Mouse (Mus musculus): Measurements from ENCODE around the gene Trappc10.

The Trappc10 gene

DNA sequence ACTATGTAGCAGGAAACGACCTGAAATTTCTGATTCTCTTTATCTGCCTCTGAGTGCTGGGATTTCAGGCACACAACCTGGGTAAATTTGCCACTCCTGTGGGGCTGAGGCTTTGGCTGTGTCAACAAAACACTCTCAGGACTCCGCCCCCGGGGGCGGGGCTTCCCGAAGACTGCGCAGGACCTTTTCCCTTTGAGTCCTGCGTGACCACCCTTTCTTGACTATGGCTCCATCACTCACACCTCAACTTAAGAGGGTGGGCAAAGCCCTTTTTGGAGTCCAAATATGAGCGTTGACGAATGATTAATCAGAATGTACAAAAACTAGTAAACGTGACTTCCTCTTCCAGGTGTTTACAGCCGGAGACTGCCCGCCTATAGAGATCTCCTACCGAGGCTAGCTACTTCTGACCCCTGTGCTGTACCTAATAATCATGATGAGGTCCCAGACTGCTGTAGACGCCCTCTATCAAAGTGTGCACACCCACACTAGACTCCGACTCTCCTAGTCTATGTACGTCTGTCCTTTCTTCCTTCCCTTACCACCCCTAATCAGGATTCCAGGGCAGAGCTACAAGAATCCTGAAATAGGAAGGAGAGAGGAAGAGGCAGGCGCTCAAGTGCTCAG lies 85.1 kb downstream of the Trappc10 start:
- DNase-seq, result peak; percentile 57

DNA sequence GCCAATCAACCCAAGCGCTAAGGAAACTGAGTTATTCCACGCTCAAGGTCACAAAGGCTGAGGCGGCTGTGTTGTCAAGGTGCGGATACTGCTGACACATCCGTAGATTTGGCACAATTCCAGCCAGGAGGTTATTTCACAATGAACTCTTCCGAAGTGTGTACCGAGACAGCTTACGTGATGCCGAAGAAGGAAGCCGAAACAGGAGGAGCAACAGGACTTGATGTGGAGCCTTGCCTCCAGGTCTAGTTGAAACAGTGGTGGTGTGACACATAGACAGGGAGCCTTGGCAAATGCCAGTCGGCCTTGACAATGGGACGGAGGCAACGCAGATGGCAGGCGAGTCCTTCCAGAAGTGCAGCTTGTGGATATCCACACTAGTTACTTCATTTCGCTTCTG lies 86.4 kb downstream of the Trappc10 start:
- DNase-seq, result no peak

DNA sequence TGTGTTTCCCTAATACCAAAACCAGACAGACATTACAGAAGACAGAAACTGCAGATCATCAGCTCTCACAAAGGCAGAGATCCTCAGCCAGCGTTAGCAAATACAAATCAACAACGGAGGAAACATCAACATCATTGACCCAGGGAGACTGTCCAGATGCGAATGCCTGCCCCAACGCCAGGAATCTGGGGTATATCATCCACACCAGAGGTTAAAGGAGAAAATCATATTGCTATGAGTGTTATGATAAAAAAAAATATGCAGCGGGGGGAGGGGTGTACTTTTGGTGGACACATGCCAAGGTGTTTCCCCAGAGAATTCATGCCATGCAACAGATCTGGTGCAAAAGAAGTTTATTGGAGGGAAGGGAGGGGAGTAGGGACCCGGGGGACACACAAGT lies 87.5 kb downstream of the Trappc10 start:
- DNase-seq, result no peak

DNA sequence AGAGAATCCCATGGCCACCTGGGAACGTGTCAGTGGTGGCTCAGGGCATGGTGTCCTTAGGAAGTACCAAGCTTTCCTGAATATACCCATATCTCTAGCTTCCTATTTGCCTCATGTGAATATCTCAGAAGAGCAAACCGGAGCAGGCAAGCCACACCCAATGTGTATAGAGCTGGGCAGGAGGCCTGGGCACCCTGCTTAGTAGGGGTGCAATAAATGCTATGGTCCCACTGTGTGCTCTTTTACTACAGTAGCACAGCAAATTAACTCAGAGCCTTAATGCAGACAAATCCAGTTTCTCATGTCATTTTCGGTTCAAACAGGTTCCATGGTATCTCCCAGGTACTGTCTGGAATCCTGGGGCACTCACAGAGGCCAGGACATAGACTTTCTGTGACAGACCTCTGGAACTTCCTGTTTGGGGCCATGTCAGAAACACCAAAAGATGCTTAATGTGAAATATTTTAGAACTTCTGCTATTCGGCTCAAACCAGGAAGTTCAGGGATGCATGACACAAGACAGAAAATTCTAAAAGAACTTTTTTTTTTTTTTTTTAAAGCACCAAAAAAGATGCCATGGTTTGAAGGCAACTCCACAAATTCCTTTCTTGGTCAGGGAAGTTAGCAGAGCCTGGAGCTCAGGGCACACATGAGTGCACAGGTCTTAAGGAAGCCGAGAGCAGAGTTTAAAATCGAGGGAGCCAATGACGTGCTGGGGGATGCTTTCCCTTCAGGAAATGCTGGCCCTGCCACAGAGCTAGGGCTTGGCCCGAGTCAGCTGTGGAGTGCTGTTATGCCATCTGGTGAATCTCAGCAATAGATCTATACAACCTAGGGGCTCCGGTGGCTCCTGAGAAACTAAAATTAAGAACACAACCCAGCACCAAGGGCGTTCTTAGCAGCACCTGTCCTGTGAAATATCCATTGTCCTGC lies 95.3 kb downstream of the Trappc10 start:
- no peak for DNase-seq

DNA sequence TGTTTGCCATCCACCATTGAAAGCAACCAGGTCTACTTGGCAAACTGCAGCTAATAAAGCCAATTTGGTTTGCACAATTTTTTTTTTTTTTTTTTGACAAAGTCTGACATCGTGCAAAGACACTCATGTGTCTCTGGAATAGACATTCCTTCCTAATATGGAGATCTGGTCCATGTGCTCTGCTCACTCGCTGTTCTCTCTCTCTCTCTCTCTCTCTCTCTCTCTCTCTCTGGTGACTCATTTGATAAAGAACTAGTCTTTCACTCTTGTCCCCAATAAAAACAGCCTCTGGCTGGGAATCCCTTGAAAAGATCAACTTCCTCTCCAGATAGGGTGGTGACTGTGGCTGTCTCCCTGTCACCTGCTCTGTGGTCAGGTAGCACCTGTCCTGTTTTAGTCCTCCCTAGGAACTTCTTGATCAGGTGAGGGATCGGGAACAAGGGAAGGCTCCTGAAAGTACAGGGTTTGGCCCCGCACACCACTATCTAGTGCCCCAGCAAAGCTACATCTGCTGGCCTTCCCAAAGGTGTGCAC lies 96.5 kb downstream of the Trappc10 start:
- DNase-seq, result no peak

DNA sequence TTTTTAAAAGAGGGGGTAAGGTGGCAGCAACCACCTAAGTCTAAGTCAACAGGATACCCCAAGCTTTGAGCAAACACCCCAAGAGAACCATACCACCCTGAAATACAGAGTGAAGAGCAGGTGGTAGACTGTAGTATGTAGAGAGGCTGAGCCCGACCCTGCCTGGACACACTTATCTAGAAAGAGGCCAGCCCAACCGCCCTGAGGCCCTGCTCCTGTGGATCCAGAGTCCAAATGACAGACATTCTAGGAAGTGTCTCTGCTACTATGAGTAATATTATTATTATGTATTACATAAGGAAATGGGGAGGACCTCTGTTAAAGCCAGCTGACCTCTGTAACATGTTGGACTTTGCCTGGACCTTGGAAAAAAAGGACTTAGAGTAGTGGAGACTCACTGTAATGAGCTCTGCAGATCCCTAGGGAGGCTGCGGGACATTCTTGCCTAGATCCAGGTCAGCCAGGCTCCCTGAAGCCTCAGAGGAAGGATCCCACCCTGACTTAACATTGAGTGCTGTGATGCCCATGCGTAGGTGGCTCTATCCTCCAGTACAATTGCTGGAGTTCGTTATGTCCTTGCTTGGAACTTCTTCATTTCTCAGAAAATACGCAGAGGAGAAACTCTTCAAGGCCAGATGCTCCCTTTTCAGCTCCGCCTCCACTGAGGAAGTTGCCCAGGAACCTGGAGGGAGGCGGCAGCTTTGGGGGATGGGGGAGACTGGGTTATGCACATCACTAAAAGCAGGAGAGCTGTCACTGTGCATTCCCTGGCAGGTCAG lies 100.5 kb downstream of the Trappc10 start:
- peak; percentile 84 for DNase-seq

DNA sequence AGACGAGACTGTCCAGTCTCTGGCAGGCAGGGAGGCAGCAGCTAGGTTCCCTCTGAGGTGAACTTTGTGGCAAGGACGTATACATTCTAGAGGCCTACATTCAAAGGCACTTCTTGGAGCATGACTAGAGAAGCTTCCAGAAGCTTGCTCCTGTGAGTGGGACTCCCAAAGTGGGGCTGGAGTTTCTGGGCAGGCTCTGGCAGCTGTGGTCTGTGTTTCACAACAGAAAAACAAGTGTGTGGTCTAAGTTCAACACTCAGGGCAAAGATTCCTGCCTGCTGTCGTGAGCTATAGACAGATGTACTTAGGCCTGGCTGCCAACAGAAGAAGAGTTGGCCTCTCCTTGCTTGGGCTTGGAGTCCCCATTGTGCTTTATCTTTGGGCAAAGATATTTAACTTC lies 103.6 kb downstream of the Trappc10 start:
- no peak for DNase-seq

DNA sequence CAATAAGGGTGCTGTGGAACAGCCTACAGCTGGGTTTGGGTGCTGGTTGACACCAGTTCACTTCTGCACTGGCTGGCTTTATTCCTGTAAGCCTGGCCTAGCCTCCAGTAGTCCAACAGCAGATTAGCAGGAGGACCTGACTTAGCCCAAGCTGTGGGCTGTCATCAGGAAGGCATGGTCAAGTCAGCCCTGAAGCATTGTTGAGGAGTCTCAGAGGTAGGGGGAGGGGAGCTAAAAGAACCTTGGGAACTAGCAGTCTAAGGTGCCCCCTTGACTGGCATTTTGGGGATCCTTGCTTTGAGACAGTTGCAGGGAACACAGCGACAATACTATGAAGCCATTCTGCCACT lies 104.2 kb downstream of the Trappc10 start:
- no peak for DNase-seq

DNA sequence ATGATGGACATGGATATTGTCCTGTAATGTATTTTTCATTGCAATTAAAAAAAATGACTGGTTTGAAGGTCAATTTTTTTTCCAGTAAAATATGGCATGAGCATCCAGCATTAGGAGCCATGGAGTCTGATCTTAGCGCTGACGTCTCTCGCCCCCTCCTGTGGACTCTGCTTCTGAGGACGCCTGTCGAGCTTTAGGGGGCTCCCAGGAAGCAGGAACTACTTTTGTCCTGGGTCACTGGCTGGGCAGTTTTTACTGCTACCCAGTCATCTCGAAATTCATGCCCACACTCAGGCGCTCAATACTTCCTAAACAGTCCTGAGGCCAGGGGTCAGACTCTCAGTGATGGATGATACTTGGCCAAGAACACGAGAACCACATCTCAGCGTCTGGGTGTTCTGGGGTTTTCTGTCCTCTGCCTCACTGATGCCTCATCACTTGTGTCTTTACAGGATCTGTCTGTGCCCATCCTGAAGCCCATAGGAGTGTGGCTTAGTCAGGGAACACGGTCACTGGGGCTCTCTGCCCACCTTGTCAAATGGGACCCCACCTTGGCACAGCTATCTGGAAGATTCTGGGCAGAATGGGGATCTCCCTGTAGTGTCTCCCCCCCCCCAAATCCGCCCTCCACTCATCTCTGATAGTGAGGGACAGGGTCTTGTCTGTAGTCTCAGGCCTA lies 104.7 kb downstream of the Trappc10 start:
- DNase-seq, result no peak

DNA sequence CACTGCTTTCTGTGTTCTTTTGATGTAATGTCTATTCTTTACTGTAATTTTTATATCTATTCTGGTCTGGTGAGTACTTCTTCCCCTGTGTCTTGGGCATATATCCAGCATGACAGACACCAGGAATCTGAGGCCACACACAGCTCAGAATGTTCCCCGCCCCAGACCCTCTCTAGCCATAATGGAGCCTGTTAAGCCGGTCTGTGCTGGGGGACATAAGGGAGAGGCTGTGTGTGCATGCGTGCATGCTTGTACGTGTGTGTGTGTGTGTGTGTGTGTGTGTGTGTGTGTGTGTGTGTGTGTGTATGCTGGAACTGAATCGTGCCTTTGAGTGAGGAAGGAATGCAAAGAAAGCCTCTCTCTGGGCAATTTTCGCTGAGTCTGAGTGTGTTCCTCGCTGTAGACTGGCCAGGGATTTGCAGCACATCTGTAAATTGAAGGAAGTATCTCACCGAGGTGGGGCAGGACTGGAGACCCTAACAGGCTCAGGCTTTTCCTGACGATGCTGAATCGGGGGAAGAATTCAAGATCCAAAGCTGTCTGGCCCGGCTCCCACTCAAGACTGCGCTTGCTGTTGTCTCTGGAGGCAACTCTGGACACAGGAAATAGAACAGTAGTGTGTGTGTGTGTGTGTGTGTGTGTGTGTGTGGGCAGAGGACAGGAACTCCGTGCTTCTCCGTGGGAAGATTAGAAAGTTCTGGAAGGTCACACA lies 105.5 kb downstream of the Trappc10 start:
- no peak for DNase-seq

DNA sequence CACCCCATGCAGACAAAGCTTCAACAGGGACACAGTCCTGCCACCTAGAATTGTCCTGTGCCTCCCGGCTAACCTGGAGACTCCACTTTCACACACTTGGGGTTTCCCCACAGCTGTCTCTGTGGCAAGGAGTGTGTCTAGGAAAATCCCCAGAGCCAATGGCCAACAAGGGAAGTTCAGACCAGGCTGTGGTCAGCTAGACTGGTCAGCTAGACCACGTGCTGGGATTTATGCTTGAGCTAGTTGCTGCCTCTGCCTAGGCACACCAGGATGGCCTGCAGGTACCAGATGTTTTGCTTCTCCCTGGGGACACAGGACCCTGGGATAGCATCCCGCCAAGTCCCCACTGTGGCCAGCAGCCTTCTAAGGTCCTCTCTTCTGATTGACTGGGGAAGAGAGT lies 107.2 kb downstream of the Trappc10 start:
- DNase-seq, result no peak
